Mouse (Mus musculus) hindbrain, embryonic 11.5 days (tissue): ENCODE results near the gene AI837181. TPM values are rescaled to one million over a fixed set of nuclear protein-coding genes. Genes with fewer than 3 reads are reported as not detected.

Experiments
- ATAC-seq: fragments of 200-750 bp; cut with Nextera tagmentation; 2 replicates; pipeline ENCODE4 v1.8.0; 2017; ENCODE audit warnings: mild to moderate bottlenecking, moderate TSS enrichment, moderate library complexity; ENCODE audit not compliant: low FRiP score
- DNase-seq: peaks from one replicate; pipeline ENCODE4 v3.0.0-alpha.2; 2015; ENCODE audit warnings: low spot score
- H3K27ac ChIP-seq: fragments of 300-500 bp; sonication (generic); 2 replicates; pipeline ENCODE4 v1.5.1; 2014; ENCODE audit warnings: mild to moderate bottlenecking, low read depth, low read length
- H3K27me3 ChIP-seq: fragments of 300-500 bp; sonication (generic); 2 replicates; pipeline ENCODE4 v1.6.1; 2014; ENCODE audit warnings: mild to moderate bottlenecking, low read length, moderate library complexity, mixed read lengths; ENCODE audit not compliant: control insufficient read depth, insufficient read depth
- H3K36me3 ChIP-seq: fragments of 300-500 bp; sonication (generic); 2 replicates; pipeline ENCODE4 v1.6.1; 2014; ENCODE audit warnings: mild to moderate bottlenecking, low read length, moderate library complexity, mixed read lengths; ENCODE audit not compliant: control insufficient read depth, insufficient read depth
- H3K4me1 ChIP-seq: fragments of 300-500 bp; sonication (generic); replicated peaks from 2 replicates; pipeline ENCODE4 v1.6.1; 2014; ENCODE audit warnings: low read length, mixed read lengths; ENCODE audit not compliant: control insufficient read depth, insufficient read depth
- H3K4me2 ChIP-seq: fragments of 300-500 bp; sonication (generic); replicated peaks from 2 replicates; pipeline ENCODE4 v1.6.1; 2014; ENCODE audit warnings: mild to moderate bottlenecking, low read depth, low read length
- H3K4me3 ChIP-seq: fragments of 300-500 bp; sonication (generic); 2 replicates; pipeline ENCODE4 v1.5.1; 2014; ENCODE audit warnings: low read depth, low read length
- H3K9ac ChIP-seq: fragments of 300-500 bp; sonication (generic); 2 replicates; pipeline ENCODE4 v1.6.1; 2014; ENCODE audit warnings: low read depth, low read length
- H3K9me3 ChIP-seq: fragments of 300-500 bp; sonication (generic); 2 replicates; pipeline ENCODE4 v1.6.1; 2016; ENCODE audit warnings: low read length; ENCODE audit not compliant: control insufficient read depth
- WGBS: fragments of 180-500 bp; shearing (Covaris S2); extraction: QIAGEN DNeasy Blood & Tissue Kit; methylation state at CpG from one replicate; pipeline ENCODE4 v1.1.7; 2014; 5-methylcytosine and 5-hydroxymethylcytosine counted together
- polyA plus RNA-seq: library from polyadenylated mRNA; unstranded; fragments of >200 nt; fragmentation: Nextera tagmentation; extraction: Ambion mirVana; gene quantifications from 2 replicates; pipeline ENCODE4 v1.2.1, GENCODE M21; 2014

AI837181 gene
- polyA plus RNA-seq, 1 experiment from 2014 or later: 35.2 TPM

DNA sequence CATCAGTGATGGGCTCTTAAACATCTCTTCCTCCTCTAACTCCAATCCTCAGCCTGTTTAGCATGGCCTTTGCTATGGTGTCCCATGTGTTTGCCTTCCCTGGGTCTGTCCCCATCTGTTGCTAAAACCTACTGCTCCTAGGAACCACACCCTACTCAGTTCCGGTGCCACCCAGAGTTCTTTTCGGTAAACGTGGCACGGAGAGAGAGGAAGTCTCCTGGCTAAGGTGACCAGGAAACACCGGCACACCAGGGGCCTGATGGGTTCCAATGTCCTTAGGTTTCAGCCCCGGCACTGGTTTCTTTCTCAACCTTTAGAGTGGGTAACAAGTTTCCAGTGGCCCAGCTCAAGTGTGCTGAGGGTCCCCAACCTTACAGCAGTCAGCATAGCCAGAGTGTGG, 4.4 kb upstream of the AI837181 start:
- Histone ChIP-seq H3K4me1 (peaks cover 8% of the 10 kb centered on the region; the same call in 1 of the 2 replicates), H3K27me3 (no peaks in the 10 kb centered on the region), H3K9ac (no peak overlapping the region), H3K36me3 (peaks cover 5% of the 10 kb centered on the region; the same call in 1 of the 2 replicates), H3K4me3 (no peak overlapping the region), H3K27ac (no peak overlapping the region), H3K9me3 (no peaks in the 10 kb centered on the region), H3K4me2 (no peak overlapping the region)
- WGBS: 96% methylated on average over 6 of the region's 6 CpGs
- DNase-seq: no peak
- no peak for ATAC-seq

DNA sequence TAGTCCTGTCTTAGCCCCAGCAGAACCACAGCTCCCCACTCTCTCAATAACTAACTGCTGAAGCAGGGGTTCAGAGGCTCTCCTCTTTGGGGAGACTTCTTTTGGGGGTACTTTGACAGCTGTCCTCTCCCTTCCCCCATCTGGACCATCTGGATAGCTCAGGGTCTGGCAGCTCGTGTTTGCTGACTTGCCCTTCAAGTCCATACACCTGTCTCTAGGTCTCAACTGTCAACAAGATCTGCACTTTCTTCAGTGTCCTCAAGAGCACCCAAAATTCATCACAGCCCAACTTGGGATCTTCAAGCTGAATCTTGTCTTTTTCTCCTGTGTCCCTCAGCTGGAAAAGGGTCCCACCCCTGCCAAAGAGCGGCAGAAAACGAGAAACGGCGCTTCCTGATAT, 3.2 kb upstream of the AI837181 start:
- no peak for ATAC-seq
- H3K27me3 ChIP-seq: no peaks in the 10 kb centered on the region
- H3K9ac ChIP-seq: no peak overlapping the region
- H3K9me3 ChIP-seq: no peaks in the 10 kb centered on the region
- peaks cover 16% of the 10 kb centered on the region for H3K4me1 ChIP-seq
- DNase-seq: no peak
- WGBS: 91% methylated on average over 5 of the region's 5 CpGs
- no peak overlapping the region for H3K4me3 ChIP-seq
- H3K36me3 ChIP-seq: peaks cover 5% of the 10 kb centered on the region; the same call in 1 of the 2 replicates
- H3K4me2 ChIP-seq: no peak overlapping the region
- no peak overlapping the region for H3K27ac ChIP-seq

DNA sequence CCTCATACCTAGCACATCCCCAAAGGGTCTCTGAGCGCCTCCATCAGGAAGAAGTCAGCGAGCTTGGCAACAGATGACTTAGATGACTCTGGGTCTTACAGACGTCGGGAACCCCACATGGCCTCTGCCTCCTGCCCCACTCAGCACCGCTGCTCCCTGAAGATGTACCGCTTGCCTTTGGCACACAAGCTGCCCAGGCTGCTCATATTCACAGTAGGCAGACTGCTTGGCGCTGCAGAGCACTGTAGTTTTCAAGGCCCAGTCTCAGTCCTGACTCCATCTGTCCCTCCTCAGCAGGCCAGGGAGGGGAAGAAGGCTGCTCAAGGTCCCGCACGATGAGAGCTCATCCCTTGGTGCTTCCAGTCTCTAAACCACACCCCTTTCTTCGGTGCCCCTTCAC, 2.7 kb upstream of the AI837181 start:
- peaks cover 17% of the 10 kb centered on the region for H3K4me1 ChIP-seq
- H3K36me3 ChIP-seq: peaks cover 5% of the 10 kb centered on the region; the same call in 1 of the 2 replicates
- DNase-seq (no peak), ATAC-seq (no peak)
- no peak overlapping the region for H3K4me2 ChIP-seq
- no peaks in the 10 kb centered on the region for H3K9me3 ChIP-seq
- no peak overlapping the region for H3K4me3 ChIP-seq
- WGBS: 90% methylated on average over 10 of the region's 10 CpGs
- no peak overlapping the region for H3K27ac ChIP-seq
- no peaks in the 10 kb centered on the region for H3K27me3 ChIP-seq
- H3K9ac ChIP-seq: no peak overlapping the region

DNA sequence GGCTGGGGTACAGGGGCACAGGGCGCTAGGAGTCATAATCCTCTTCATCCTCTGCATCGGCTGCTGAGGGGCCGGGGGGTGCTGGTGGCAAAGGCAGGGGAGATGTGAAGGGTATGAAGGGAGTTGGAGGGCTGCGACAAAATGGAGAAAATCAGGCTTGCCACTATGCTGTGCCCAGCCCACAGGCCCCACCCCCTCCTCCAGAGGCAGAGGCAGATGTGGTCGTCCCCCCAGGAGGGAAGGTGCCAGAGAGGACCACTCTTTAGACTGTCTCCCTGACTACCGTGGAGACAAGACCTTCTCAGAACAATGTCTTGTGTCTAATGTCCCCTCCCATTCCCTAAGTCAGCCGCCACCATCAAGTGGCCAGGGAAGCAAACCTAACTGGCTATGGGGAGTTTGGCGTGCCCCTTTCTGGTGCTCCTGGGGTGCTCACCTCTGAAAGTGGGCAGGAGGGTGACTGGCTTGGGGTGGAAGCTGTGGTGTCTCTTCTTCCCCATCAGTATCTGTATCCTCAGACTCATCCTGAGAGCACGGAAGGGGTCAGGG, 2.0 kb upstream of the AI837181 start:
- Histone ChIP-seq H3K36me3 (peaks cover 5% of the 10 kb centered on the region; the same call in 1 of the 2 replicates), H3K4me3 (no peak overlapping the region), H3K9me3 (no peaks in the 10 kb centered on the region), H3K9ac (no peak overlapping the region), H3K4me2 (peak overlapping the region; percentile 85; the same call in 1 of the 2 replicates), H3K4me1 (peaks cover 17% of the 10 kb centered on the region), H3K27ac (no peak overlapping the region), H3K27me3 (no peaks in the 10 kb centered on the region)
- 70% methylated on average over 9 of the region's 9 CpGs for WGBS
- DNase-seq (no peak), ATAC-seq (no peak)

DNA sequence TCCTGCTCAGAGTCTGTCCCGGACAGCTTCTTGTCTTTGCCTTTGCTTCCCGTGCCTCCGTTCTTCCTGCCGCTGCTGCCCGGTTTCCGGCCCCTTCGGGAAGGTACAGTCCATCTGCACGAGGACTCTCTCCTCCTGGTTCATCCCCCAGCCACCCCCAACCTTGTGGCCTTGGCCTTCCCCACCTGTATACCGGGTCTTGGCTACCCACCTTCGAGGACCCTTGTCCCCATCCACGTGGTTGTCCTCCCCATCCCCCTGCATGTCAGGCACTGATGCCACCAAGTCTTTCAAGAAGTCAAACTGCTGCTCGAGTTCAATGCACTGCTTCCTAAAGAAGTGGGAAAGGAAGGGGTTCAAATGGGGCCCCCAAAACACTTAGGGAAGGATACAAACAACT, 1.4 kb upstream of the AI837181 start:
- DNase-seq (no peak), ATAC-seq (no peak)
- Histone ChIP-seq H3K27me3 (no peaks in the 10 kb centered on the region), H3K4me2 (peak overlapping the region; percentile 85), H3K4me1 (peaks cover 17% of the 10 kb centered on the region), H3K27ac (no peak overlapping the region), H3K9me3 (no peaks in the 10 kb centered on the region), H3K4me3 (peak overlapping the region; percentile 85), H3K9ac (peak overlapping the region; percentile 73; the same call in 1 of the 2 replicates), H3K36me3 (peaks cover 5% of the 10 kb centered on the region; the same call in 1 of the 2 replicates)
- WGBS: 69% methylated on average over 12 of the region's 12 CpGs

DNA sequence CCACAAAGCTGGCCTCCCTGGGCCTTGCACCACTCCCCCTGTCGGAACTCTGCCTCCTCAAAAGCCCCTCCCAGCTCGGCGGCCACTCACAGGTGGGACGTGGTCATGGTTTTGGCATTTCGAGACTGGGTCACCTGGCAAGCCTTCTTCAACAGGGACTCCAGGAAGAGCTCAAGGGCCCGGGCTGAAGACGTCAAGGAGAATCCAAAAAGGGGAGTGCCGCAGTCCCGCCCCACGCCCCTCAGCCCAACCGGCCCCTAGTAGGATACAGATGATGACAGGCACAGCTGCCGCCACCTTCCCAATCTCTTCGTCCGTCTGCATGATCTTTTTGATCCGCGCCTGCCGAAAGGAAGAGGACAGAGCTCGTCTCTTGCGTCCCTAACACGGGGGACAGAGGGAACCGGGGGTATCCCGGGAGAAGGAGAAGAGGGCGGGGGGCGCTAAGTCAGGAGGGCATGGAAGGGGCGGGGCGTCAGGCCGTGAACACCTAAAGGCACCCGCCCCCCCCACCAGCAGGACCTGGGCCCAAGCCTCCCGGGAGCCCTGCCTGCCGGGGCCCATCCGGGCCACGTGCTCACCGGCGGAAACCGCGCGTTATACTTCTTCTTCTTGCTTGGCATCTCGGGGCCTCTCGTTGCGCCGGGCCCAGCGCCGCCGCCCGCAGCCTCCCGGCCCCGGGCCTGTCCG, 707 bp upstream of the AI837181 start:
- Histone ChIP-seq H3K4me1 (peaks cover 17% of the 10 kb centered on the region), H3K9me3 (no peaks in the 10 kb centered on the region), H3K4me3 (peak overlapping the region; percentile 85), H3K9ac (peak overlapping the region; percentile 73), H3K27me3 (no peaks in the 10 kb centered on the region), H3K4me2 (peak overlapping the region; percentile 85), H3K36me3 (peaks cover 5% of the 10 kb centered on the region; the same call in 1 of the 2 replicates), H3K27ac (peak overlapping the region; percentile 86)
- peak; percentile 78 for DNase-seq
- ATAC-seq: peak; percentile 76
- WGBS: under 1% methylated on average over 33 of the region's 48 CpGs

DNA sequence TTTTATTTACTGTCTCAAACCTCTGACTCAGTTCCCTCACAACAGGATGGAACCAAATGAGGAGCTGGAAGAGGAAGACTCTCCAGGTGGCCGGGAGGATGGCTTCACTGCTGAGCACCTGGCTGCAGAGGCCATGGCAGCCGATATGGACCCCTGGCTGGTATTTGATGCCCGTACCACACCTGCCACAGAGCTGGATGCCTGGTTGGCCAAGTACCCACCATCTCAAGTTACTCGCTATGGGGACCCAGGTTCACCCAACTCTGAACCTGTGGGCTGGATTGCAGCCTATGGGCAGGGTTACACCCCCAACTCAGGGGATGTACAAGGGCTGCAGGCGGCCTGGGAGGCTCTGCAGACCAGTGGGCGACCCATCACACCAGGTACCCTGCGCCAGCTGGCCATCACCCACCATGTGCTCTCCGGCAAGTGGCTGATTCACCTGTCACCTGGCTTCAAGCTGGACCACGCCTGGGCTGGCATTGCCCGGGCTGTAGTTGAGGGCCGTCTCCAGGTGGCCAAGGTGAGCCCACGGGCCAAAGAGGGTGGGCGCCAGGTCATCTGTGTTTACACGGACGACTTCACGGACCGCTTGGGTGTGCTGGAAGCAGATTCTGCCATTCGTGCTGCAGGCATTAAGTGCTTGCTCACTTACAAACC, 1.1 kb downstream of the AI837181 start:
- H3K4me2 ChIP-seq: peak overlapping the region; percentile 77
- H3K27me3 ChIP-seq: no peaks in the 10 kb centered on the region
- H3K27ac ChIP-seq: no peak overlapping the region
- 92% methylated on average over 18 of the region's 18 CpGs for WGBS
- peak overlapping the region; percentile 87 for H3K9ac ChIP-seq
- H3K36me3 ChIP-seq: peaks cover 4% of the 10 kb centered on the region; the same call in 1 of the 2 replicates
- peak overlapping the region; percentile 85 for H3K4me3 ChIP-seq
- ATAC-seq (no peak), DNase-seq (no peak)
- no peaks in the 10 kb centered on the region for H3K9me3 ChIP-seq
- H3K4me1 ChIP-seq: peaks cover 17% of the 10 kb centered on the region

DNA sequence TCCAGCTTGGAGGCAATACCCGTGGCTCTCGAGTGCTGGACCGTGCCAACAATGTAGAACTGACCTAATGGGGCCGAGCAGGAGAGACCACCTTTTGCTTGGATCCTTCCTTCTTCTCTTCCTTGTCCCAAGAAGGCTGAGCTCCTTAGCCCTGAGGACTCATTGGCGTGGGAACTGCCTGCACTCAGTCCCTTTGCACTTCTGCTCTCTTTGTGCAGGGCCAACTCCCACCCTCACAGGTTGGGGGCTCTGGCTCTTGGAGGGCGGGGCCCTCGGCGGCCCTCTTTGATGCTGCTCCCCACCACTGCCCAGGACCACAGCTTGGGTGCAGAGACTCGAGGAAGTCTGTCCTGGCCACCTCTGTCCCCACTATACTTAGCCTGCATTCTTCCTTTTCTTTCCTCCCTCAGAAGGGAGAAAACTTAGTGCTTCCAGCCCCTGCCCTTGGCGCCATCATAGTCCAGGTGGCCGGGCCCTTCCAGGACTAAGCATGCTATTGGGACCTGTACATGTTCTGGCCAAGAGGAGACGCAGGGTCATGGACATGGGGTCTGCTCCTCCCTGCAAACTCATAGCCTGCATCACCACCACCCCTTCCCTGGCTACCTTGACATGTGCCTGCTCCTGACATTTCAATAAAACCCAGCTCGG, 1.8 kb downstream of the AI837181 start:
- 93% methylated on average over 13 of the region's 13 CpGs for WGBS
- Histone ChIP-seq H3K4me3 (0 out of 2 replicates have a peak overlapping the region, but pooled peaks have one; percentile 85), H3K27ac (0 out of 2 replicates have a peak overlapping the region, but pooled peaks have one; percentile 36), H3K4me1 (peaks cover 17% of the 10 kb centered on the region), H3K4me2 (0 out of 2 replicates have a peak overlapping the region, but pooled peaks have one; percentile 21), H3K36me3 (peaks cover 2% of the 10 kb centered on the region; the same call in 1 of the 2 replicates), H3K9ac (no peak overlapping the region), H3K27me3 (no peaks in the 10 kb centered on the region), H3K9me3 (no peaks in the 10 kb centered on the region)
- ATAC-seq: no peak
- DNase-seq: no peak
